Mouse (Mus musculus) T-helper 17 cell (primary cell): ENCODE measurements around the gene Cmya5.

Experiments used
- in situ Hi-C, 2 experiments: fragments of 300-600 bp; cut with MboI, MseI; formaldehyde crosslinking; loops; 1 replicate in 1 of 2; 2 replicates in 1 of 2; pipeline ENCODE4 v1.15.1; 2025; ENCODE audit warnings: high pct_unique_total_duplicates in 2 of 2

The Cmya5 gene

DNA sequence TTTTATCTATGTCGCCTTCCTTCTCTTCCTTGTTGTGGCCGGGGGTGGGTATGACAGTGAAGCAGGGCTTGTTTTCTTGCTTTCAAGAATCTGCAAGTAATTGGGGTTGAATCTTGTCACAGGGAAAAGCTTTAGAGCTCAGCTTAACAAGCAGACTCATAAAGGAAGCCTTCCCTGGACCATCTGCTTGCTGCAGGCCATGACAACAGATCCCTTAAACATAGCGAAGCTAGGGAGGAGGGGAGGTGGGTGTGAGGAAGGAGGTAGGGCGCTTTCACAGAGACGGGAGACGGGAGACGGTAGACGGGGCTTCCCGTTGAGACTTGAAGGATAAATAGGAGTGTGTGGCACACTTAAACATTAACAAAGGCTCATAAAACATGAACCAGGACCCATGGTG is 144.7 kb downstream of the Cmya5 start:
- in situ Hi-C loops: loop anchor here in 1 of 2 experiments (10.0 kb wide), 1 partner anchor 235 kb away; no protein-coding TSS in a partner anchor

DNA sequence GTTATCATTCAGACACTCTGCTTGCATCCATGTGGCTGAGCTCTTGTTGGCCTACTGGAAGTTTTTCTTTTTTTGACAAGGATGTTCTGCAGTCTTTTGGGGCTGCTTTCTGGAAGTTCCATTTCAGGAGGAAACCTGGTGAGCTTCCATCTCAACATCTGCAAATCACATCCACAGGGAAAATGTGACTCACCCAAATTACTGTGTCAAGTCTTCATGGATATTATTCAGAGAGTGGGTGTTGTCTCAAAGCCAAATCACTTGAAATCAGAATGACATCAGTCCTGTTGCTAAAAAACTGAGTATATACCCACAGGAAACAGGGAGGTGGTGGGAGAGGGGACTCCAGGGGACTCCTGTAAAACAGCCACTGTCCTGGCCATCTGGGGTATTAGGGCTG is 149.8 kb downstream of the Cmya5 start:
- in situ Hi-C loops: loop anchor here in 1 of 2 experiments (10.0 kb wide), 1 partner anchor 240 kb away; no protein-coding TSS in a partner anchor

- in situ Hi-C loops: loop anchor here in 1 of 2 experiments (10.0 kb wide), 1 partner anchor 242 kb away; no protein-coding TSS in a partner anchor
These were observed 151.7 kb downstream of the Cmya5 start for GRCm38 (mm10) chr13:92992823-92993222.
